Mouse (Mus musculus) limb, embryonic 15.5 days (tissue): ENCODE measurements around the gene Sult2b1. TPM values are rescaled to one million over a fixed set of nuclear protein-coding genes. Genes with fewer than 3 reads are reported as not detected.

Experiments used
- ATAC-seq: fragments of 200-750 bp; cut with Nextera tagmentation; 2 replicates; pipeline ENCODE4 v1.8.0; 2017; ENCODE audit warnings: low read depth, moderate TSS enrichment; ENCODE audit not compliant: insufficient number of reproducible peaks, low FRiP score, low TSS enrichment
- H3K27ac ChIP-seq: fragments of 300-500 bp; sonication (generic); 2 replicates; pipeline ENCODE4 v1.5.1; 2015; ENCODE audit warnings: moderate library complexity, mild to moderate bottlenecking, inconsistent platforms
- H3K27me3 ChIP-seq: fragments of 300-500 bp; sonication (generic); 2 replicates; pipeline ENCODE4 v1.6.1; 2015; ENCODE audit warnings: inconsistent platforms
- H3K36me3 ChIP-seq: fragments of 300-500 bp; sonication (generic); 2 replicates; pipeline ENCODE4 v1.6.1; 2015; ENCODE audit warnings: inconsistent platforms
- H3K4me1 ChIP-seq: fragments of 300-500 bp; sonication (generic); 2 replicates; pipeline ENCODE4 v1.6.1; 2015; ENCODE audit warnings: inconsistent platforms
- H3K4me2 ChIP-seq: fragments of 300-500 bp; sonication (generic); 2 replicates; pipeline ENCODE4 v1.6.1; 2015; ENCODE audit warnings: mild to moderate bottlenecking, inconsistent platforms
- H3K4me3 ChIP-seq: fragments of 300-500 bp; sonication (generic); 2 replicates; pipeline ENCODE4 v1.5.1; 2015; ENCODE audit warnings: mild to moderate bottlenecking, inconsistent platforms
- H3K9ac ChIP-seq: fragments of 300-500 bp; sonication (generic); 2 replicates; pipeline ENCODE4 v1.6.1; 2015; ENCODE audit warnings: inconsistent platforms
- H3K9me3 ChIP-seq: fragments of 300-500 bp; sonication (generic); 2 replicates; pipeline ENCODE4 v1.6.1; 2016; ENCODE audit warnings: inconsistent platforms
- WGBS: fragments of 180-500 bp; shearing (Covaris S2); methylation state at CpG from one replicate; pipeline ENCODE4 v1.1.7; 2015; 5-methylcytosine and 5-hydroxymethylcytosine counted together
- polyA plus RNA-seq: library from polyadenylated mRNA; unstranded; fragments of >200 nt; fragmentation: Nextera tagmentation; extraction: Ambion mirVana; gene quantifications from 2 replicates; pipeline ENCODE4 v1.2.1, GENCODE M21; 2015

The Sult2b1 gene
- polyA plus RNA-seq, 1 experiment from 2014 or later, result 82.1 TPM

DNA sequence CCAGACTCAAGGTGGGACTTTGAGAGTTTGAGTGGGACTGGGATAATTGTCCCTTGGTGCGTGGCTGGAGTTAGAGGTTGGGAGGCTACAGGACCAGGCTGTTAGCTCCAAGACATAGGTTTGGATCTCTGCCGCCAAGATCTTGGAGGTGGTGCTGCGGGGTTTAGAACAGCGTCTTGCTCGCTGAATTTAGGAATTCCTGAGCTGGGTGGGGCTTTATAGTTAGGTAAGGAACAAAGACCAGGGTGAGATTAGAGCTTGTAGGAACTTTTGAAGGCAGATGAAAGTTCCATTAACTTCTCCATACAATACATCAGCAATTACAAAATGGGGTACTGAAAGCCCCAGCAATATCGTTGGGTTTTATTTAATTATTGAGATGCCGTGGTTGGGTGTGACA lies 15.5 kb upstream of the Sult2b1 start:
- peaks cover 23% of the 10 kb centered on the region for H3K36me3 ChIP-seq
- H3K4me3 ChIP-seq, result peak overlapping the region; percentile 28
- peak overlapping the region; percentile 43 for H3K4me2 ChIP-seq
- peaks cover 31% of the 10 kb centered on the region for H3K4me1 ChIP-seq
- peak overlapping the region; percentile 22; the same call in 1 of the 2 replicates for H3K27ac ChIP-seq
- no peak overlapping the region for H3K9ac ChIP-seq
- 33% methylated on average over 7 of the region's 7 CpGs for WGBS
- H3K27me3 ChIP-seq, result peaks cover 19% of the 10 kb centered on the region
- ATAC-seq, result no peak
- H3K9me3 ChIP-seq, result no peaks in the 10 kb centered on the region

DNA sequence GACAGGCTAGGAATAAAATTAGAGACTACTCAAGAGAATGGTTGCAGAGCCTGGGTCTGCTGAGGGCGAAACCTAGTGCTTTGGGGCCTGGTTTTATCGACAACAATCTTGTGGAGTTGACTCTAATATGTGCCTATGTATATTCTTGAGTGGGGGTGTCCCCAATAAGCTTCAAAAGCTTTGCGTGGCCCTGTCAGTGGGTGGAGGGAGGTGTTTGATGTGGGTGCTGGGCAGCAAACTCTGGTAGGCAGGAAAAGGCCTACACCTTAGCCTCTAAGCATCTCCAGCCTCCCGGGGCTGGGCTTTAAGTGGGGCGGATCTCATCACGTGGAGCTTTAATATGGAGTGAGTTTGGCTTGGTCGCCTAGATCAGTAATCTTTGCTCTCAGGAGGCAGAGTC lies 14.5 kb upstream of the Sult2b1 start:
- 57% methylated on average over 7 of the region's 7 CpGs for WGBS
- no peak for ATAC-seq
- Histone ChIP-seq H3K9ac (no peak overlapping the region), H3K36me3 (peaks cover 33% of the 10 kb centered on the region), H3K9me3 (no peaks in the 10 kb centered on the region), H3K4me3 (peak overlapping the region; percentile 48; the same call in 1 of the 2 replicates), H3K27ac (no peak overlapping the region), H3K4me2 (peak overlapping the region; percentile 86; the same call in 1 of the 2 replicates), H3K27me3 (peaks cover 19% of the 10 kb centered on the region), H3K4me1 (peaks cover 31% of the 10 kb centered on the region)

DNA sequence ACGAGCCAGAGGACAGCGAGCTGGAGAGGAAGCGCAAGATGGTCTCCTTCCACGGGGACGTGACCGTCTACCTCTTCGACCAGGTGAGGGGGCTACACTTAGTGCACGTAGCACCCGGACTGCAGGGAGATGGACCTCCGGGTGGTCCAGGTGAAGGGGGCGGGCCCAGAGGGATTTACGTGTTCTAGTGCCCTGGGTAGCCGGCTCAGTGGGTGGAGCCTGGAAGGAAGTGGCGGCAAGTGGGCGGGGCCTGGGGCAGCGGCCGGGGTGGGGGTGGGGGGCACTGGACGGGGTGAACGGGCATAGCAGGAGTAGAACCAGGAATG lies 14.0 kb upstream of the Sult2b1 start:
- Histone ChIP-seq H3K4me3 (peak overlapping the region; percentile 48), H3K9ac (peak overlapping the region; percentile 37), H3K27me3 (peaks cover 19% of the 10 kb centered on the region), H3K36me3 (peaks cover 34% of the 10 kb centered on the region), H3K9me3 (no peaks in the 10 kb centered on the region), H3K27ac (no peak overlapping the region), H3K4me2 (peak overlapping the region; percentile 86), H3K4me1 (peaks cover 31% of the 10 kb centered on the region)
- no peak for ATAC-seq
- 3% methylated on average over 19 of the region's 19 CpGs for WGBS

DNA sequence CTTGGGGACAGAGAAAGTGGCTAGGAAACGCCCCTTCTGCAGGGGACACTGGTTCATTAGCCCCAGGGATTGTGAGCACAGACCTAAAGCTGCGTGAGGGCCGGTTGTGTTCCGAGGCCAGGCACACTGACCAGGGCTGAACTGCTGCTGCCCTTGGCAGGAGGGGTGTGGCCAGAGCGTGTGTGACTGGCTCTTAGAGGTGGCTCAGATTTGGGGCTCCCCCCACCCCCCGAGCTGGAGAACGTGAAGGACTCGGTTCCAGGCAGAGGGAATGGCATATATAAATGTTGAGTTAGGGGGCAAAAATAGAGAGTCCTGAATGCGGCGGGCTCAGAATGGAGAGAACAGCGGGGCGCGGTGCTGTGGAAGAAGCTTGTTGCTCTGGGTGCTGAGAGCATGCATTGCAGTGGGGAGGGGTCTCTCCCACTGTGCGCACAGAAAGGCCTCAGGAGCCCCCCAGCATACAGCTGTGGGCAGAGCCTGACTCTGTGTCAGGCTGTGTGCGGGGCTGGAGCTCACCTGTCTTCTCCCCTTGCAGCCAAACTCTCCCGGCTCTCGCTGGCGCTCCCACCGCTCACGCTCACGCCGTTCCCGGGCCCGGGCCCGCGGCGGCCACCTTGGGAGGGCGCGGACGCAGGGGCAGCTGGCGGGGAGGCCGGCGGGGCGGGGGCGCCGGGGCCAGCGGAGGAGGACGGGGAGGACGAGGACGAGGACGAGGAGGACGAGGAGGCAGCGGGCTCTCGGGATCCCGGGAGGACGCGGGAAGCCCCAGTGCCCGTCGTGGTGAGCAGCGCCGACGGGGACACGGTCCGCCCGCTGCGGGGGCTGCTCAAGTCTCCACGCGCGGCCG lies 13.4 kb upstream of the Sult2b1 start:
- Histone ChIP-seq H3K36me3 (peaks cover 36% of the 10 kb centered on the region), H3K27ac (no peak overlapping the region), H3K9me3 (no peaks in the 10 kb centered on the region), H3K4me3 (peak overlapping the region; percentile 48), H3K4me1 (peaks cover 31% of the 10 kb centered on the region), H3K9ac (peak overlapping the region; percentile 37), H3K27me3 (peaks cover 19% of the 10 kb centered on the region), H3K4me2 (peak overlapping the region; percentile 86)
- ATAC-seq, result no peak
- WGBS, result 3% methylated on average over 55 of the region's 60 CpGs

DNA sequence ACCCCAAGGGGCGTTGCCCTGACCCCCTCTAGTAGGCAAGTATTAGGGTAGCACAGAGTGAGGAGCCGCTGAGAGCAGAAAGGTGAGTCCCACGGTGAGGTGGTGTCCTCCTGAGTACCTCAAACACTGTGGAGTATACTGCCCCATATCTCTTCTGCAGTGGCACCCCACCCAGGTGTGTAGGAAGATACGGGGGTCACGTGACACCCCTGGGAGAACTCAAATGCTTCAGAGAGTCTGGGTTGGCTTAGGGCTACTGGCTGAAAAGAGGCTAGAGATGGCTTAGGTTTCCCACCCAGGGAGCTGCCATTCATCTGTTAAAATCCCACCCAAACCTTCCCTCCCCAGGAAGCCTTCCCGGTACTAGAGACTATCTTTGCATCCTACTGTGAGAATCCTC lies 12.5 kb upstream of the Sult2b1 start:
- H3K4me1 ChIP-seq, result peaks cover 31% of the 10 kb centered on the region
- ATAC-seq, result no peak
- WGBS, result 58% methylated on average over 6 of the region's 6 CpGs
- H3K9me3 ChIP-seq, result no peaks in the 10 kb centered on the region
- H3K4me3 ChIP-seq, result no peak overlapping the region
- H3K4me2 ChIP-seq, result no peak overlapping the region
- H3K27ac ChIP-seq, result no peak overlapping the region
- peaks cover 19% of the 10 kb centered on the region for H3K27me3 ChIP-seq
- H3K36me3 ChIP-seq, result peaks cover 38% of the 10 kb centered on the region
- H3K9ac ChIP-seq, result no peak overlapping the region

DNA sequence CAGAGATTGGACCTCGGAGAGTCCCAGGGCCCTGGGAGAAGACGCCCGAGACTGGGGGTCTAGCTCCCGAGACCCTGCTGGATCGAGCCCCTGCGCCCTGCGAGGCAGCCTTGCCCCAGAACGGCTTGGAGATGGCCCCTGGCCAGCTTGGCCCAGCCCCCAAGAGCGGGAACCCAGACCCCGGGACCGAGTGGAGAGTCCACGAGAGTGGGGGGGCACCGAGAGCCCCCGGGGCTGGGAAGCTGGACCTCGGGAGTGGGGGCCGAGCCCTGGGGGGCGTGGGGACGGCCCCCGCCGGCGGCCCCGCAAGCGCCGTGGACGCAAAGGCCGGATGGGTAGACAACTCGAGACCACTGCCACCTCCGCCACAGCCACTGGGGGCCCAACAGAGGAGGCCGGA lies 10.5 kb upstream of the Sult2b1 start:
- no peak for ATAC-seq
- Histone ChIP-seq H3K4me1 (peaks cover 19% of the 10 kb centered on the region), H3K27me3 (peaks cover 19% of the 10 kb centered on the region)

DNA sequence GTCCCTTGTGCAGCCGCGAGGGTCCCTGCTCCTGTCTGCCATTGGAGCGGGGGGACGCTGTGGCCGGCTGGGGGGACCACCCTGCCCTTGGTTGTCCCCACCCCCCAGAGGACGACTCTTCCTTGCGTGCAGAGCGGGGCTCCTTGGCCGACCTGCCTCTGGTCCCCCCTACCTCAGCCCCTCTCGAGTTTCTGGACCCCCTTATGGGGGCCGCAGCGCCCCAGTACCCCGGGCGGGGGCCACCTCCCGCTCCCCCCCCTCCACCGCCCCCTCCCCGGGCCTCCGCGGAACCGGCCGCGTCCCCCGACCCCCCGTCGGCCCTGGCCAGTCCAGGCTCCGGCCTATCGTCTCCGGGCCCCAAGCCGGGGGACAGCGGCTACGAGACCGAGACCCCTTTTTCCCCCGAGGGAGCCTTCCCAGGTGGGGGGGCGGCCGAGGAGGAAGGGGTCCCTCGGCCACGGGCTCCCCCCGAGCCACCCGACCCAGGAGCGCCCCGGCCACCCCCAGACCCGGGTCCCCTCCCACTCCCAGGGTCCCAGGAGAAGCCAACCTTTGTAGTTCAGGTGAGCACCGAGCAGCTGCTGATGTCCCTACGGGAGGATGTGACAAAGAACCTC lies 9.6 kb upstream of the Sult2b1 start:
- Histone ChIP-seq H3K27me3 (peaks cover 19% of the 10 kb centered on the region), H3K4me1 (peaks cover 16% of the 10 kb centered on the region), H3K4me2 (no peak overlapping the region), H3K36me3 (peaks cover 59% of the 10 kb centered on the region), H3K9me3 (no peaks in the 10 kb centered on the region; the same call in 1 of the 2 replicates), H3K27ac (no peak overlapping the region), H3K9ac (no peak overlapping the region), H3K4me3 (no peak overlapping the region)
- 85% methylated on average over 29 of the region's 44 CpGs for WGBS
- ATAC-seq, result no peak

More for the DNA sequence above, 10.5 kb upstream of the Sult2b1 start:
- 94% methylated on average over 29 of the region's 29 CpGs for WGBS
- H3K9me3 ChIP-seq, result no peaks in the 10 kb centered on the region; the same call in 1 of the 2 replicates
- H3K36me3 ChIP-seq, result peaks cover 50% of the 10 kb centered on the region
- no peak overlapping the region for H3K27ac ChIP-seq
- H3K4me2 ChIP-seq, result no peak overlapping the region
- no peak overlapping the region for H3K4me3 ChIP-seq
- H3K9ac ChIP-seq, result no peak overlapping the region

DNA sequence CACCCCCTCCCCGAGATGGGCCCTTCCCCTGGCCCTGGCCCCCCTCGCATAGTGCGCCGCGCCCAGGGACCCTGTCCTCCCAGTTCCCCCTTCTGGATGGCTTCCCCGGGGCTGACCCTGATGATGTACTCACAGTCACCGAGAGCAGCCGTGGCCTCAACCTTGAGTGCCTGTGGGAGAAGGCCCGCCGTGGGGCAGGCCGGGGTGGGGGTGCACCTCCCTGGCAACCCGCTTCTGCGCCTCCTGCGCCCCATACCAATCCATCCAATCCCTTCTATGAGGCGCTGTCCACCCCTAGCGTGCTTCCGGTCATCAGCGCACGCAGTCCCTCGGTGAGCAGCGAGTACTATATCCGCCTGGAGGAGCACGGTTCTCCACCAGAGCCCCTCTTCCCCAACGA lies 8.8 kb upstream of the Sult2b1 start:
- Histone ChIP-seq H3K36me3 (peaks cover 65% of the 10 kb centered on the region), H3K4me2 (no peak overlapping the region), H3K9me3 (no peaks in the 10 kb centered on the region; the same call in 1 of the 2 replicates), H3K4me1 (peaks cover 11% of the 10 kb centered on the region), H3K4me3 (no peak overlapping the region), H3K9ac (no peak overlapping the region), H3K27me3 (peaks cover 15% of the 10 kb centered on the region), H3K27ac (no peak overlapping the region)
- WGBS, result 81% methylated on average over 24 of the region's 24 CpGs
- no peak for ATAC-seq

DNA sequence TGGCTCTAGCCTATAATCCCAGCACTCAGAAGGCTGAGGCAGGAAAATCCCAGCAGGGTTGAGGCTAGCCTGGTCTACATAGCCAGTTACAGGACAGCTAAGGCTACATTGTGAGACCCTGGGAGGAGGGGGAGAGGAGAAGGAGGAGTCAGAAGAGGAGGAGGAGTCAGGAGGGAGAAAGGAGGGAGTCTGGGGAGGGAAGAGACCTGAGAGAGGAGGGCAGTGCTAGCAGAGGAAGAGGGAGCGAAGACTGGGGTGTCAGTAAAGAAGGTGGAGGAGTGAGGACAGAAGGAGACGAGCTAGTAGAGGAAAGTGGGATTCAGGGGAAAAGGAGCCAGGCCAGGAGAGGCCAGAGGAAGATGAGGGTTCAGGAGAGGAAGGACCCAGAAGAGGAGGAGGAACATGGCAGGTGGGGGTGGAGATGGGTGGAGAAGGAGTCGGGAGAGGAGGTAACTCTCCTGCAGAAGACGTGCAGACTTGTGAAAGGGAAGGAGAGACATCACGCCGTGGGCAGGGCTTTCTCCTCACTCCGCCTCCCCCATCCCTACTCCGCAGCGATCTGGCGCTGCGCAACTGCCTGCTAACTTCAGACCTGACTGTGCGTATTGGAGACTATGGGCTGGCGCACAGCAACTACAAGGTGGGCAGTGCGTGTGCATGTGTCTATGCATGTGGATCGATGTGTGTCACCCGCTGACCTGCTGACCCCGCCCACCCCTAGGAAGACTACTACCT lies 7.5 kb upstream of the Sult2b1 start:
- Histone ChIP-seq H3K4me1 (peaks cover 6% of the 10 kb centered on the region), H3K9me3 (no peaks in the 10 kb centered on the region; the same call in 1 of the 2 replicates), H3K27me3 (peaks cover 2% of the 10 kb centered on the region), H3K4me2 (no peak overlapping the region), H3K4me3 (no peak overlapping the region), H3K36me3 (peaks cover 70% of the 10 kb centered on the region), H3K9ac (no peak overlapping the region), H3K27ac (no peak overlapping the region)
- 79% methylated on average over 17 of the region's 17 CpGs for WGBS
- ATAC-seq, result no peak

DNA sequence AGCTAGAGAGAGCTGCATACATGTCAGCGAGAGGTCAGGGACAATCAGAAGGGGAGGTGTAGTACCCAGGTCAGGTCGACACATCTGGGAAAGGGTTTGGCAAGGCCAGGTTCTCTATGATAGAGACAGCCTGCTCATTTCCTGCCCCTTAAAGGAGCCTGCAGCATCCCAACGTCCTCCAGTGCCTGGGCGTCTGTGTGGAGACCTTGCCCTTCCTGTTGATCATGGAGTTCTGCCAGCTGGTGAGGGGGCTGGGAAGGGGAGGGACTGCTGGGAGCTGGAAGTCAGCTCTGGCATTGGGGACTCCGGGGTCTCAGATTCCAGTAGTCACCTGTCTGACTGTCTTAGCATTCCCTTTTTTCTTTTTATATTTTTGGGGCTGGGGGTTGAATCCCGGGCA lies 6.3 kb upstream of the Sult2b1 start:
- ATAC-seq, result no peak
- Histone ChIP-seq H3K27ac (no peak overlapping the region), H3K4me3 (no peak overlapping the region), H3K4me1 (peaks cover 17% of the 10 kb centered on the region), H3K4me2 (no peak overlapping the region), H3K9ac (no peak overlapping the region), H3K36me3 (peaks cover 70% of the 10 kb centered on the region), H3K9me3 (no peaks in the 10 kb centered on the region; the same call in 1 of the 2 replicates), H3K27me3 (no peaks in the 10 kb centered on the region)
- WGBS, result 63% methylated on average over 6 of the region's 6 CpGs

DNA sequence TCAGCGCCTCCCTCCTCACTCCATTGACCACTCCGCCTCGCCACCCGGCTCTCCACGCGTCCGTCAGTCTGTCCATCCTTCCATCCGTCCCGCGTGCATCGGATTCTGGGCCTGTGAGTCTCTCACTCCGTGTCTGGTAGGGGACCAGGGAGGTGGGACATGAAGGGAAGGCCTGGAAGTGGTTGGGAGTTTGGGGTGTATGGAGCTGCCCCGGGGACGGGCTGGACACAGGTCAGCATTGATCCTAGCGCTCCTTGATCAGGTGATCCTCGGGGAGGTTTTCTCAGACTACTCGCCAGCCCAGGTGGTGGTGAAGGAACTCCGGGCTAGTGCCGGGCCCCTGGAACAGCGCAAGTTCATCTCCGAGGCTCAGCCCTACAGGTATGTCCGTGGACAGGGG lies 3.2 kb upstream of the Sult2b1 start:
- H3K9me3 ChIP-seq, result no peaks in the 10 kb centered on the region; the same call in 1 of the 2 replicates
- no peak overlapping the region for H3K9ac ChIP-seq
- no peak overlapping the region for H3K27ac ChIP-seq
- peaks cover 40% of the 10 kb centered on the region for H3K36me3 ChIP-seq
- WGBS, result 81% methylated on average over 22 of the region's 22 CpGs
- peak overlapping the region; percentile 95; the same call in 1 of the 2 replicates for H3K4me2 ChIP-seq
- H3K4me3 ChIP-seq, result 0 out of 2 replicates have a peak overlapping the region, but pooled peaks have one; percentile 67
- no peak for ATAC-seq
- H3K4me1 ChIP-seq, result peaks cover 41% of the 10 kb centered on the region
- no peaks in the 10 kb centered on the region for H3K27me3 ChIP-seq
